Mouse (Mus musculus) heart, adult 2 months (tissue): ENCODE results near the gene Flot1. TPM values are rescaled to one million over a fixed set of nuclear protein-coding genes. Genes with fewer than 3 reads are reported as not detected.
A peak's percentile ranks its signal among the peaks of the same experiment; 100 is the strongest.

Source experiments
- DNase-seq, 2 experiments: peaks; one replicate each; pipeline ENCODE4 v3.0.0; 2021
- H3K27ac ChIP-seq: fragments of 200-600 bp; 2 replicates; pipeline ENCODE4 v1.8.1; 2022
- H3K27me3 ChIP-seq: fragments of 200-500 bp; 2 replicates; pipeline ENCODE4 v1.6.1; 2012; ENCODE audit warnings: mild to moderate bottlenecking, low read length, inconsistent platforms, mixed read lengths; ENCODE audit not compliant: control insufficient read depth, insufficient read depth
- H3K36me3 ChIP-seq: fragments of 200-500 bp; 2 replicates; pipeline ENCODE4 v1.6.1; 2012; ENCODE audit warnings: low read length, inconsistent platforms; ENCODE audit not compliant: control insufficient read depth, insufficient read depth
- H3K4me1 ChIP-seq: fragments of 200-500 bp; 2 replicates; pipeline ENCODE4 v1.6.1; 2011; ENCODE audit warnings: low read length; ENCODE audit not compliant: control insufficient read depth, insufficient read depth
- H3K4me3 ChIP-seq: fragments of 200-600 bp; 2 replicates; pipeline ENCODE4 v1.8.1; 2022
- H3K79me2 ChIP-seq: fragments of 200-500 bp; replicated peaks from 2 replicates; pipeline ENCODE4 v1.6.1; 2012; ENCODE audit warnings: mild to moderate bottlenecking, inconsistent platforms, low read length, moderate library complexity, mixed read lengths; ENCODE audit not compliant: control insufficient read depth, insufficient read depth
- H3K9ac ChIP-seq: fragments of 200-500 bp; 2 replicates; pipeline ENCODE4 v1.6.1; 2012; ENCODE audit warnings: low read depth, mild to moderate bottlenecking, control low read depth, inconsistent platforms, low read length, mixed read lengths
- CTCF ChIP-seq: fragments of 200-600 bp; IDR thresholded peaks from 2 replicates; pipeline ENCODE4 v1.8.1; 2022; ENCODE audit warnings: antibody characterized with exemption, mild to moderate bottlenecking, moderate library complexity
- EP300 ChIP-seq: fragments of 200-500 bp; IDR thresholded peaks from 2 replicates; pipeline ENCODE4 v1.6.1; 2011; ENCODE audit warnings: low read depth, low read length, control low read depth; ENCODE audit not compliant: insufficient read depth
- POLR2A ChIP-seq: fragments of 200-500 bp; IDR thresholded peaks from 2 replicates; pipeline ENCODE4 v1.6.1; 2011; ENCODE audit warnings: mild to moderate bottlenecking, low read depth, low read length, control low read depth; ENCODE audit not compliant: insufficient read depth
- WGBS: fragments of 180-500 bp; shearing (Covaris S2); methylation state at CpG from one replicate; pipeline ENCODE4 v1.1.7; 2018; 5-methylcytosine and 5-hydroxymethylcytosine counted together
- intact Hi-C: fragments of 180-260 bp; cut with DNase I; formaldehyde crosslinking; loops from one replicate; pipeline ENCODE4 v1.15.1; 2025
- polyA plus RNA-seq: library from polyadenylated mRNA; depleted of rRNA; stranded (reverse); fragments of >200 nt; gene quantifications from 2 replicates; pipeline ENCODE4 v1.2.3, GENCODE M21; 2012
- total RNA-seq, 2 experiments: library from RNA; stranded (reverse); gene quantifications; 2 replicates each; pipeline ENCODE4 v1.2.3; 2021

Gene Flot1
- total and polyA plus RNA-seq, 3 experiments, result 133 to 148 (median 138) TPM

GRCm38 (mm10) chr17:35825109-35825850 is 2.2 kb downstream of the Flot1 start:
- peaks cover 3% of the 10 kb centered on the region; the same call in 1 of the 2 replicates for H3K4me1 ChIP-seq
- no peak overlapping the region for H3K9ac ChIP-seq
- DNase-seq, result no peak
- intact Hi-C loops, result loop anchor here (5.0 to 10.0 kb wide), 2 partner anchors 167 to 220 kb away; partner anchors contain the start of genes Gm6034 and H2-T22
- H3K4me3 ChIP-seq, result no peak overlapping the region
- no peak for TF ChIP-seq CTCF
- TF ChIP-seq EP300, result no peak
- no peak for TF ChIP-seq POLR2A
- H3K27ac ChIP-seq, result no peak overlapping the region
- H3K36me3 ChIP-seq, result no peaks in the 10 kb centered on the region
- 88% methylated on average over 13 of the region's 13 CpGs for WGBS
- no peaks in the 10 kb centered on the region for H3K27me3 ChIP-seq
- no peaks in the 10 kb centered on the region for H3K79me2 ChIP-seq

DNA sequence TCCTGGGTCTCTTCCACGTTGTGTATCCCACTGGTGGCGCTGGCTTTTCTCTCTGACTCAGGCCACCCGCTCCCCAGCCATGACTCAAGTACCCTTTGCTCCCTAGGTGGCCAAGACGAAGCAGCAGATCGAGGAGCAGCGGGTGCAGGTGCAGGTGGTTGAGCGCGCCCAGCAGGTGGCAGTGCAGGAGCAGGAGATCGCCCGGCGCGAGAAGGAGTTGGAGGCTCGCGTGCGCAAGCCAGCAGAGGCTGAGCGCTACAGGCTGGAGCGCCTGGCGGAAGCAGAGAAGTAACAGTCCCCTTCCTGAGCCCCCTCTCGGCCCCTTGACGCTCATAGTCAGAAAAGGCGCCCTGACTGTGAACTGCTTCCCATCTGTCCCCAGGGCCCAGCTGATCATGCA is 6.7 kb downstream of the Flot1 start:
- WGBS, result 2% methylated on average over 21 of the region's 21 CpGs
- no peaks in the 10 kb centered on the region for H3K79me2 ChIP-seq
- DNase-seq, result peak; percentile 86
- 0 out of 2 replicates have a peak overlapping the region, but pooled peaks have one; percentile 4 for H3K9ac ChIP-seq
- H3K4me1 ChIP-seq, result no peaks in the 10 kb centered on the region
- no peak overlapping the region for H3K27ac ChIP-seq
- H3K36me3 ChIP-seq, result no peaks in the 10 kb centered on the region
- intact Hi-C loops, result loop anchor here (2.0 to 10.0 kb wide), 5 partner anchors 79 to 215 kb away; partner anchors contain the start of genes Gm6034, Gnl1 and H2-T22
- H3K27me3 ChIP-seq, result no peaks in the 10 kb centered on the region
- no peak overlapping the region for H3K4me3 ChIP-seq
- peak; percentile 95 for TF ChIP-seq CTCF
- peak; percentile 85 for TF ChIP-seq EP300
- TF ChIP-seq POLR2A, result no peak

DNA sequence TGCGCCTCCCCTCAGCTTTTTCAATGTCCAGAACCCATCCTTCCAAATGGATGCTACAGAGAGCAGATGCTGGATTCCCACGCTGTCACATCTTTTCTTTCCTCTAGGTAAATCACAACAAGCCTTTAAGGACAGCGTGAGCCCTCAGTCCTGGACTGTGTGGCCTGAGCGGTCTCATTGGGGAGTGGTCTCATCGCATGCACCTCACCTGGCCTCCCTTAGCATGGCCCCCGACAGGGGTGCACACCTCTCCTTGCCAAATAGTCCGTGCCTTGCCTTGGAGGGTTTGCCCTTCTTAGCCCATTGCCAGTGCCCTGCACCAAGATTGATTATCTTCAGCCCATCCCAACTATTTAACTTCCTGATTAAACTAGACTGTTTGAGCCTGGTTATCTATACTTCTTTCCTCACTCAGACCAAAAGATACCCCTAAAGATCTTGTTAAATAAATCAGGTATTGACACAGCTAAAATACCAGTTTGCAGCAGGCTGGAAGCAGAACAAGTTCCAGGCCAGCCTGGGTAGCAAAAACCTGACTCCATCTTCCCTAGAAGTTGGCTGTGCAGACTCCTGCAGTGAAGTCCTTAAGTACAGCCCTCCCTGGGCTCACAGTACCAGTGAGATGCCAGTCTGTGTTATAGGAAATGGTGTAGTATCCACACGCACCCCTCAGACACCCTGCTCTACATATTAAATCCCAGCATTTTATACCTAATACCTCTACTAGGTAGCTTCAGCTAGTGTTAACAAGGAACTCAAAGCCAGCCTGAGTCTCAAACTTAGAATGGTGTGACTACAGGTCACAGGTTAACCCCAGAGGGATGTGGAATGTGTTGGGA is 9.6 kb downstream of the Flot1 start:
- intact Hi-C loops, result loop anchor here (10.0 kb wide), 1 partner anchor 142 kb away; the partner anchor contains the start of gene Gnl1
- Histone ChIP-seq H3K9ac (no peak overlapping the region), H3K4me3 (no peak overlapping the region), H3K36me3 (peaks cover 5% of the 10 kb centered on the region; the same call in 1 of the 2 replicates), H3K79me2 (no peaks in the 10 kb centered on the region), H3K27ac (no peak overlapping the region), H3K27me3 (no peaks in the 10 kb centered on the region), H3K4me1 (peaks cover 9% of the 10 kb centered on the region)
- TF ChIP-seq CTCF (no peak), POLR2A (no peak), EP300 (no peak)
- WGBS, result 73% methylated on average over 8 of the region's 8 CpGs
- no peak for DNase-seq

DNA sequence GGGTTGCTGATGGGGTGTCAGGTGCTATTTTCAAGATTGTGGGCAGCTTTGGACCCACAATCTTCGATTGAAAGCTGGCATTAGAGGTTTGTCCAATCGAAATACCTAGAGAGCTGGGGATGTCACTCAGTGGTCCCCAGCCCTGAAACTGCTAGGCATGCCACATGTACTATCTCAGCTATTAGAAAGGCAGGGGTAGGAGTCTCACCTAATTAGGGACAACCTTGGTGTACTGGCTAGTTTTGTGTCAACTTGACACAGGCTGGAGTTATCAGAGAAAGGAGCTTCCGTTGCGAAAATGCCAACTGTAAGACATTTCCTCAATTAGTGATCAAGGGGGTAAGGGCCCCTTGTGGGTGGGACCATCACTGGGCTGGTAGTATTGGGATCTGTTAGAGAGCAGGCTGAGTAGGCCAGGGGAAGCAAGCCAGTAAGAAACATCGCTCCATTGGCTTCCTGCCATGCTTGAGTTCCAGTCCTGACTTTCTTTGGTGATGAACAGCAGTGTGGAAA is 10.3 kb downstream of the Flot1 start:
- Histone ChIP-seq H3K27ac (no peak overlapping the region), H3K4me1 (peaks cover 9% of the 10 kb centered on the region), H3K79me2 (no peaks in the 10 kb centered on the region), H3K36me3 (peaks cover 5% of the 10 kb centered on the region; the same call in 1 of the 2 replicates), H3K4me3 (no peak overlapping the region), H3K9ac (no peak overlapping the region), H3K27me3 (no peaks in the 10 kb centered on the region)
- no peak for DNase-seq
- intact Hi-C loops, result loop anchor here (10.0 kb wide), 1 partner anchor 142 kb away; the partner anchor contains the start of gene Gnl1
- TF ChIP-seq CTCF (no peak), EP300 (no peak), POLR2A (no peak)
- 33% methylated on average over 5 of the region's 5 CpGs for WGBS

GRCm38 (mm10) chr17:35833894-35834293 is 10.9 kb downstream of the Flot1 start:
- Histone ChIP-seq H3K9ac (no peak overlapping the region), H3K36me3 (peaks cover 5% of the 10 kb centered on the region; the same call in 1 of the 2 replicates), H3K27ac (no peak overlapping the region), H3K4me3 (no peak overlapping the region), H3K79me2 (no peaks in the 10 kb centered on the region), H3K4me1 (peaks cover 9% of the 10 kb centered on the region), H3K27me3 (no peaks in the 10 kb centered on the region)
- 46% methylated on average over 5 of the region's 5 CpGs for WGBS
- TF ChIP-seq EP300, result no peak
- TF ChIP-seq POLR2A, result peak; percentile 33; the same call in 1 of the 2 replicates
- DNase-seq, result no peak
- intact Hi-C loops, result loop anchor here (10.0 kb wide), 1 partner anchor 141 kb away; the partner anchor contains the start of gene Gnl1
